ENCODE assay signal across 17 mouse cellular contexts in the genomic region with DNA sequence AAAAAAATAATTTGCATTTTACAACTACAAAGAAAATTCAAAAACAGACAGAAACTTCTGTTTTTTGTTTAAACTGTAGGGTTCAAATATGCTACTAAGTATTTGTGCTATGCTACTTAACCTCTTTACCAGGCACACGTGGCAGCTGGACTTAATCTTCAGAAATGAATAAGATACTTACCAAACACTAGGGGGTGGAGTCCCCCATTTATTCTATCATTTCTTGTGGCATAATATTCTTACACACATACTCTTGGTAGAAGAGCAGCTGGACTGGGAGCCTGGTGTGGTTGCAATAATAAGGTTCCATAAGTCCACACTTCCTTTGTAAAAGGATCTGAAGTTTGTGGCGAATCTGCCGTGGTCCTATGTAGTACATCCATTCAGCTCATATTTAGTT.
"Had no signal": no experiment of that assay in that cellular context is flagged by ENCODE, and none has a peak within 500 bp of the region (broad histone marks: within the 10 kb centered on the region; RNA-seq: fewer than 3 reads in every experiment).

No protein-coding gene starts in this region.

- ATAC-seq: liver, postnatal 0 days; lung, postnatal 0 days; midbrain, embryonic 13.5 days had no signal

- H3K27me3 ChIP-seq: limb, embryonic 12.5 days; limb, embryonic 15.5 days; midbrain, embryonic 13.5 days had no signal

- H3K9me3 ChIP-seq: limb, embryonic 12.5 days; limb, embryonic 15.5 days; midbrain, embryonic 13.5 days had no signal

- DNase-seq: kidney, adult 11 months; kidney, postnatal 25 days; left cerebral cortex, postnatal 4 days; liver, postnatal 0 days; lung, embryonic 14.5 days; right cerebral cortex, postnatal 4 days; thymus, adult 2 months; thymus, postnatal 14 days; thymus, postnatal 4 days had no signal

- H3K4me3 ChIP-seq: limb, embryonic 12.5 days; limb, embryonic 15.5 days; midbrain, embryonic 13.5 days had no signal

- H3K9ac ChIP-seq: limb, embryonic 12.5 days; limb, embryonic 15.5 days; liver, embryonic 14.5 days; liver, postnatal 0 days; lung, embryonic 14.5 days; midbrain, embryonic 13.5 days had no signal

- H3K27ac ChIP-seq: kidney, postnatal 0 days; limb, embryonic 12.5 days; limb, embryonic 15.5 days; liver, embryonic 14.5 days; midbrain, embryonic 13.5 days; stomach, postnatal 0 days had no signal

- H3K4me1 ChIP-seq: limb, embryonic 12.5 days; limb, embryonic 15.5 days; midbrain, embryonic 13.5 days had no signal

- H3K4me2 ChIP-seq: limb, embryonic 12.5 days; limb, embryonic 15.5 days; liver, embryonic 11.5 days; lung, embryonic 14.5 days; midbrain, embryonic 13.5 days had no signal

- H3K36me3 ChIP-seq: limb, embryonic 12.5 days; limb, embryonic 15.5 days; midbrain, embryonic 13.5 days had no signal
